Mouse (Mus musculus): ENCODE data around the gene Samd3. TPM values are rescaled to one million over a fixed set of nuclear protein-coding genes. Genes with fewer than 3 reads are reported as not detected.

Samd3 gene
- total RNA-seq (2021), result not detected

GRCm38 (mm10) chr10:26229488-26229887 is at the start of gene Samd3:
Gene Samd3 (plus strand): TSS chr10:26229707.
- DNase-seq (ENCODE audit: extremely low spot score in 1 of 2, low spot score in 1 of 2), result no peak

- DNase-seq (ENCODE audit: extremely low spot score in 1 of 2, low spot score in 1 of 2), result no peak
Observed at GRCm38 (mm10) chr10:26185289-26185688, 44.2 kb upstream of the Samd3 start.

GRCm38 (mm10) chr10:26190811-26191210 is 38.7 kb upstream of the Samd3 start:
- DNase-seq (ENCODE audit: extremely low spot score in 1 of 2, low spot score in 1 of 2), result no peak

- no peak for DNase-seq (ENCODE audit: extremely low spot score in 1 of 2, low spot score in 1 of 2)
Observed at GRCm38 (mm10) chr10:26194892-26195291, 34.6 kb upstream of the Samd3 start.

GRCm38 (mm10) chr10:26202708-26203368 is 26.7 kb upstream of the Samd3 start:
- DNase-seq (ENCODE audit: extremely low spot score in 1 of 2, low spot score in 1 of 2), result no peak

- DNase-seq (ENCODE audit: extremely low spot score in 1 of 2, low spot score in 1 of 2), result no peak
Observed at GRCm38 (mm10) chr10:26220729-26221128, 8.8 kb upstream of the Samd3 start.

- DNase-seq (ENCODE audit: extremely low spot score in 1 of 2, low spot score in 1 of 2), result no peak
Observed at GRCm38 (mm10) chr10:26226241-26226640, 3.3 kb upstream of the Samd3 start.

- no peak for DNase-seq (ENCODE audit: extremely low spot score in 1 of 2, low spot score in 1 of 2)
Observed at GRCm38 (mm10) chr10:26226734-26227133, 2.8 kb upstream of the Samd3 start.

- DNase-seq (ENCODE audit: extremely low spot score in 1 of 2, low spot score in 1 of 2), result no peak
Observed at GRCm38 (mm10) chr10:26228187-26228586, 1.3 kb upstream of the Samd3 start.

GRCm38 (mm10) chr10:26232071-26232653 is 2.7 kb downstream of the Samd3 start:
- DNase-seq (ENCODE audit: extremely low spot score in 1 of 2, low spot score in 1 of 2), result no peak

GRCm38 (mm10) chr10:26238559-26238958 is 9.1 kb downstream of the Samd3 start:
- DNase-seq (ENCODE audit: extremely low spot score in 1 of 2, low spot score in 1 of 2), result no peak

- no peak for DNase-seq (ENCODE audit: extremely low spot score in 1 of 2, low spot score in 1 of 2)
Observed at GRCm38 (mm10) chr10:26239090-26239489, 9.6 kb downstream of the Samd3 start.

- no peak for DNase-seq (ENCODE audit: extremely low spot score in 1 of 2, low spot score in 1 of 2)
Observed at GRCm38 (mm10) chr10:26243203-26243602, 13.7 kb downstream of the Samd3 start.

- no peak for DNase-seq (ENCODE audit: extremely low spot score in 1 of 2, low spot score in 1 of 2)
Observed at GRCm38 (mm10) chr10:26244466-26244865, 15.0 kb downstream of the Samd3 start.

GRCm38 (mm10) chr10:26249426-26250165 is 20.1 kb downstream of the Samd3 start:
- DNase-seq (ENCODE audit: extremely low spot score in 1 of 2, low spot score in 1 of 2), result no peak

- no peak for DNase-seq (ENCODE audit: extremely low spot score in 1 of 2, low spot score in 1 of 2)
Observed at GRCm38 (mm10) chr10:26259908-26260307, 30.4 kb downstream of the Samd3 start.

GRCm38 (mm10) chr10:26263744-26264459 is 34.4 kb downstream of the Samd3 start:
- no peak for DNase-seq (ENCODE audit: extremely low spot score in 1 of 2, low spot score in 1 of 2)

GRCm38 (mm10) chr10:26275414-26275813 is 45.9 kb downstream of the Samd3 start:
- no peak for DNase-seq (ENCODE audit: extremely low spot score in 1 of 2, low spot score in 1 of 2)

GRCm38 (mm10) chr10:26280009-26280408 is 50.5 kb downstream of the Samd3 start:
- no peak for DNase-seq (ENCODE audit: extremely low spot score in 1 of 2, low spot score in 1 of 2)

- DNase-seq (ENCODE audit: extremely low spot score in 1 of 2, low spot score in 1 of 2), result no peak
Observed at GRCm38 (mm10) chr10:26287136-26287535, 57.6 kb downstream of the Samd3 start.

GRCm38 (mm10) chr10:26297200-26297599 is 67.7 kb downstream of the Samd3 start:
- DNase-seq (ENCODE audit: extremely low spot score in 1 of 2, low spot score in 1 of 2), result no peak
